Mouse (Mus musculus): ENCODE measurements around the gene Lage3. TPM values are rescaled to one million over a fixed set of nuclear protein-coding genes. Genes with fewer than 3 reads are reported as not detected.
"Not testable (repeated sequence)": the region's sequence is repeated elsewhere in the genome, so short reads cannot be mapped to it uniquely, and the experiment has no call there.

Gene Lage3
- total and polyA plus RNA-seq, 2 experiments: 32.2 to 35.3 TPM

- H3K4me3 ChIP-seq (ENCODE audit: insufficient read depth, low read depth, low read length): peak within 1 kb of the TSS; percentile 80
- DNase-seq (ENCODE audit: extremely low read depth, low read depth, low spot score): peak; percentile 90
- H3K9ac ChIP-seq (ENCODE audit: low read depth, low read length): peak within 1 kb of the TSS; percentile 79
- peak within 1 kb of the TSS; percentile 29 for H3K27ac ChIP-seq (replicated peaks; ENCODE audit: insufficient read depth, low read depth, low read length)
- WGBS: 1% methylated on average over 30 of the region's 32 CpGs
- no peaks in the 10 kb centered on the region for H3K79me2 ChIP-seq (ENCODE audit: control insufficient read depth, insufficient read depth, low read length)
- H3K27me3 ChIP-seq (ENCODE audit: control insufficient read depth, insufficient read depth, low read length): no peaks in the 10 kb centered on the region
- no peaks in the 10 kb centered on the region for H3K36me3 ChIP-seq (ENCODE audit: control insufficient read depth, insufficient read depth, low read length)
- TF ChIP-seq CTCF (IDR thresholded peaks at IDR 0.05; ENCODE audit: low read depth, low read length): no peak
- peak; percentile 76; the same call in 1 of the 2 replicates for TF ChIP-seq POLR2A (IDR thresholded peaks at IDR 0.05; ENCODE audit: extremely low read depth, insufficient read depth, low read length)
- peaks cover 3% of the 10 kb centered on the region; the same call in 1 of the 2 replicates for H3K4me1 ChIP-seq (ENCODE audit: control insufficient read depth, insufficient read depth, low read length)
Measured at GRCm38 (mm10) chrX:74372888-74373549, 19.6 kb upstream of the Lage3 start, which contains the start of the genes Ubl4a and Slc10a3. TSS of gene Ubl4a (minus strand) at chrX:74373218. TSS of gene Slc10a3 (minus strand) at chrX:74373349.

- peak; percentile 61 for DNase-seq (ENCODE audit: extremely low read depth, low read depth, low spot score)
- peaks cover 10% of the 10 kb centered on the region for H3K4me1 ChIP-seq (ENCODE audit: control insufficient read depth, insufficient read depth, low read length)
- TF ChIP-seq POLR2A (IDR thresholded peaks at IDR 0.05; ENCODE audit: extremely low read depth, insufficient read depth, low read length) (no peak; the same call in 1 of the 2 replicates), CTCF (IDR thresholded peaks at IDR 0.05; ENCODE audit: low read depth, low read length) (no peak)
- under 1% methylated on average over 39 of the region's 49 CpGs for WGBS
- peak overlapping the region; percentile 51 for H3K27ac ChIP-seq (replicated peaks; ENCODE audit: insufficient read depth, low read depth, low read length)
- H3K27me3 ChIP-seq (ENCODE audit: control insufficient read depth, insufficient read depth, low read length): no peaks in the 10 kb centered on the region
- H3K4me3 ChIP-seq (ENCODE audit: insufficient read depth, low read depth, low read length): peak overlapping the region; percentile 80
- H3K36me3 ChIP-seq (ENCODE audit: control insufficient read depth, insufficient read depth, low read length): peaks cover 6% of the 10 kb centered on the region; the same call in 1 of the 2 replicates
- no peaks in the 10 kb centered on the region for H3K79me2 ChIP-seq (ENCODE audit: control insufficient read depth, insufficient read depth, low read length)
- H3K9ac ChIP-seq (ENCODE audit: low read depth, low read length): peak overlapping the region; percentile 78
Measured at GRCm38 (mm10) chrX:74368209-74368909, 14.9 kb upstream of the Lage3 start.

- TF ChIP-seq POLR2A (IDR thresholded peaks at IDR 0.05; ENCODE audit: extremely low read depth, insufficient read depth, low read length) (no peak), CTCF (IDR thresholded peaks at IDR 0.05; ENCODE audit: low read depth, low read length) (no peak)
- peaks cover 6% of the 10 kb centered on the region; the same call in 1 of the 2 replicates for H3K36me3 ChIP-seq (ENCODE audit: control insufficient read depth, insufficient read depth, low read length)
- WGBS: 42% methylated on average over 10 of the region's 10 CpGs
- no peak for DNase-seq (ENCODE audit: extremely low read depth, low read depth, low spot score)
- peak overlapping the region; percentile 80 for H3K4me3 ChIP-seq (ENCODE audit: insufficient read depth, low read depth, low read length)
- no peaks in the 10 kb centered on the region for H3K79me2 ChIP-seq (ENCODE audit: control insufficient read depth, insufficient read depth, low read length)
- H3K27ac ChIP-seq (replicated peaks; ENCODE audit: insufficient read depth, low read depth, low read length): peak overlapping the region; percentile 51; the same call in 1 of the 2 replicates
- H3K27me3 ChIP-seq (ENCODE audit: control insufficient read depth, insufficient read depth, low read length): no peaks in the 10 kb centered on the region
- peaks cover 10% of the 10 kb centered on the region for H3K4me1 ChIP-seq (ENCODE audit: control insufficient read depth, insufficient read depth, low read length)
- H3K9ac ChIP-seq (ENCODE audit: low read depth, low read length): peak overlapping the region; percentile 78
Measured at GRCm38 (mm10) chrX:74367512-74367911, 14.1 kb upstream of the Lage3 start.

- Histone ChIP-seq H3K79me2 (ENCODE audit: control insufficient read depth, insufficient read depth, low read length) (no peaks in the 10 kb centered on the region), H3K9ac (ENCODE audit: low read depth, low read length) (no peak overlapping the region), H3K27ac (replicated peaks; ENCODE audit: insufficient read depth, low read depth, low read length) (no peak overlapping the region), H3K4me1 (ENCODE audit: control insufficient read depth, insufficient read depth, low read length) (no peaks in the 10 kb centered on the region), H3K27me3 (ENCODE audit: control insufficient read depth, insufficient read depth, low read length) (no peaks in the 10 kb centered on the region), H3K4me3 (ENCODE audit: insufficient read depth, low read depth, low read length) (no peak overlapping the region), H3K36me3 (ENCODE audit: control insufficient read depth, insufficient read depth, low read length) (no peaks in the 10 kb centered on the region)
- WGBS: 48% methylated on average over 11 of the region's 11 CpGs
- TF ChIP-seq CTCF (IDR thresholded peaks at IDR 0.05; ENCODE audit: low read depth, low read length): no peak
- no peak for TF ChIP-seq POLR2A (IDR thresholded peaks at IDR 0.05; ENCODE audit: extremely low read depth, insufficient read depth, low read length)
- DNase-seq (ENCODE audit: extremely low read depth, low read depth, low spot score): no peak
Measured at GRCm38 (mm10) chrX:74359171-74359570, 5.8 kb upstream of the Lage3 start.

GRCm38 (mm10) chrX:74357069-74357468 lies 3.7 kb upstream of the Lage3 start:
- not testable (repeated sequence) for H3K27me3 ChIP-seq (ENCODE audit: control insufficient read depth, insufficient read depth, low read length); H3K9ac ChIP-seq (ENCODE audit: low read depth, low read length); H3K36me3 ChIP-seq (ENCODE audit: control insufficient read depth, insufficient read depth, low read length); H3K27ac ChIP-seq (replicated peaks; ENCODE audit: insufficient read depth, low read depth, low read length); DNase-seq (ENCODE audit: extremely low read depth, low read depth, low spot score); H3K4me3 ChIP-seq (ENCODE audit: insufficient read depth, low read depth, low read length); H3K79me2 ChIP-seq (ENCODE audit: control insufficient read depth, insufficient read depth, low read length); H3K4me1 ChIP-seq (ENCODE audit: control insufficient read depth, insufficient read depth, low read length)
- 85% methylated on average over 3 of the region's 3 CpGs for WGBS
